Mouse (Mus musculus) embryonic fibroblast, embryonic 13.5 days (primary cell): ENCODE measurements around the gene Postn. TPM values are rescaled to one million over a fixed set of nuclear protein-coding genes. Genes with fewer than 3 reads are reported as not detected.

Experiments used
- H3K27ac ChIP-seq: 2 replicates; pipeline ENCODE4 v1.5.1; 2012; ENCODE audit warnings: low read length, control low read depth, inconsistent platforms; ENCODE audit not compliant: insufficient read depth
- H3K4me1 ChIP-seq: 2 replicates; pipeline ENCODE4 v1.6.1; 2011; ENCODE audit warnings: low read length; ENCODE audit not compliant: control insufficient read depth, insufficient read depth
- H3K4me3 ChIP-seq: 2 replicates; pipeline ENCODE4 v1.5.1; 2011; ENCODE audit warnings: mild to moderate bottlenecking, control low read depth, low read length; ENCODE audit not compliant: insufficient read depth
- CTCF ChIP-seq: IDR thresholded peaks from 2 replicates; pipeline ENCODE4 v1.5.1; 2011; ENCODE audit warnings: mild to moderate bottlenecking, control low read depth, low read length, moderate library complexity, borderline replicate concordance; ENCODE audit not compliant: insufficient read depth
- POLR2A ChIP-seq: IDR thresholded peaks from 2 replicates; pipeline ENCODE4 v1.6.1; 2011; ENCODE audit warnings: low read depth, mild to moderate bottlenecking, control low read depth, low read length, moderate library complexity
- polyA plus RNA-seq: library from polyadenylated mRNA; stranded (reverse); fragments of >200 nt; gene quantifications from 2 replicates; pipeline ENCODE4 v1.2.4, GENCODE M21; 2011; ENCODE audit warnings: low read depth; ENCODE audit not compliant: missing spikeins, insufficient read length

Postn gene
- polyA plus RNA-seq, 1 experiment: 3,345 TPM

DNA sequence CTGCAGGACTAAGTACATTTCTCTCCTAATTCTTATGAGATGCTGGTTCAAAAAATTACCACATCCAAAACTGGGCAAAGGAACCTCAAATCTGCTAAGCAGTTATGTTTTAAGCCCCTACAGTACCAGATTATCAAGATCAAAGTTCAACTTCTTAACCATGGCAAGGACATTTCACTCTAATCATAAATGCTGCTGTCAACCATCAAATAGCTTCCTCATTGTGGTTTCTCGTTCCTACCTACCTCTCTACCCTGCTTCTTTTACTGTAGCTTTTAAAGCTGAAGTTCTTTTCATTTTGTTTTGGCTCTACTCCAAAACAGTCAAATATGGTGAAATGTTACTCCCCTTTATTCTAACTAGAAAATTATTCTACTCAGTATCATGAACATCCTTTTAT is 17.2 kb downstream of the Postn start:
- TF ChIP-seq CTCF: no peak
- TF ChIP-seq POLR2A: no peak
- no peak overlapping the region for H3K4me3 ChIP-seq
- H3K4me1 ChIP-seq: no peaks in the 10 kb centered on the region; the same call in 1 of the 2 replicates
- H3K27ac ChIP-seq: no peak overlapping the region

GRCm38 (mm10) chr3:54379981-54380380 is 19.1 kb downstream of the Postn start:
- no peak for TF ChIP-seq CTCF
- TF ChIP-seq POLR2A: no peak
- Histone ChIP-seq H3K4me3 (no peak overlapping the region), H3K4me1 (no peaks in the 10 kb centered on the region; the same call in 1 of the 2 replicates), H3K27ac (no peak overlapping the region)

DNA sequence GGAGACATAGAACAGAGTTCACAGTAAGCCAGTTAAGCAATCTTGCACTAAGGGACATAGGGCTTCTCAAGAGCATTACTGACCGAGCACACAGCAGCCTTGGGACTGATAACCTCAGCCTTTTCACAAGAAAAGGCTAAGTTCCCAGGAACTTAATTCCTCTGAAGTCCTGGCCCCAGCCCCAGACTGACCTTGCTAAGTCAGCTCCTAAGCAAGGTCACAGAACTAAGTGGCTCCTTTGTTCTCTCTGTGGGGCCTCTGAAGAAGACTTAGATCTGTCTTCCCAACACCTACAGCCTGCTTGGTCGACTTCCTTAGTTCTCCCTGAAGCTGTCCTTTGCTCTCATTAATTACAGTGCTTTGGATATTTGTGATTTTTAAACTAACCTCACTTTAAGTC is 38.4 kb downstream of the Postn start:
- Histone ChIP-seq H3K4me3 (no peak overlapping the region), H3K27ac (no peak overlapping the region), H3K4me1 (peaks cover 10% of the 10 kb centered on the region; the same call in 1 of the 2 replicates)
- TF ChIP-seq CTCF (no peak), POLR2A (no peak)

- Histone ChIP-seq H3K27ac (no peak overlapping the region; the same call in 1 of the 2 replicates), H3K4me1 (peaks cover 10% of the 10 kb centered on the region; the same call in 1 of the 2 replicates), H3K4me3 (no peak overlapping the region)
- TF ChIP-seq POLR2A (no peak), CTCF (no peak)
Observed at GRCm38 (mm10) chr3:54399911-54400310, 39.0 kb downstream of the Postn start.

- TF ChIP-seq POLR2A (no peak), CTCF (no peak)
- peak overlapping the region; percentile 53; the same call in 1 of the 2 replicates for H3K27ac ChIP-seq
- no peak overlapping the region for H3K4me3 ChIP-seq
- peaks cover 10% of the 10 kb centered on the region; the same call in 1 of the 2 replicates for H3K4me1 ChIP-seq
Observed at GRCm38 (mm10) chr3:54400617-54401016, 39.7 kb downstream of the Postn start.

DNA sequence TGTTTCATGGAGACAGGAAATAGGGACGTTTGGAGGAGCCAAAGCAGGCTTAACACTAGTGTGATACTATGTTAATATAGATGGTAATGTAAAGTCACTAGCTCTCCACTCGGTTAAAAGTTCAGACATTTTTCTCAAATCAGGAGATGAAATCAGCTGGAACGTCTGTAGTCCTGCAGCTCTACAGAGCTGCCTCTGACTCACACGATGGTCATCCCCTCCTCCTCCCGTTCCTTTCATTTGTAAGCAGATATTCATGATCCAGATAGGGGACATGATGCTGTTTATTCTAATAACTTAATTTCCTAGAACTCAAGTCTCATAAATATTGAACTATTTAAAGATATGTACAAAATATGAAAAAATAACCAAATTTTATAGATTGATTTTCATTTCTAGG is 40.8 kb downstream of the Postn start:
- Histone ChIP-seq H3K4me1 (peaks cover 10% of the 10 kb centered on the region; the same call in 1 of the 2 replicates), H3K4me3 (no peak overlapping the region), H3K27ac (peak overlapping the region; percentile 88)
- TF ChIP-seq POLR2A (no peak), CTCF (no peak)

GRCm38 (mm10) chr3:54403791-54404190 is 42.9 kb downstream of the Postn start:
- Histone ChIP-seq H3K27ac (no peak overlapping the region), H3K4me1 (peaks cover 10% of the 10 kb centered on the region; the same call in 1 of the 2 replicates)
- TF ChIP-seq POLR2A (no peak), CTCF (no peak)

GRCm38 (mm10) chr3:54406567-54406966 is 45.7 kb downstream of the Postn start:
- H3K4me3 ChIP-seq: no peak overlapping the region
- no peak overlapping the region for H3K27ac ChIP-seq
- H3K4me1 ChIP-seq: peaks cover 4% of the 10 kb centered on the region; the same call in 1 of the 2 replicates
- TF ChIP-seq POLR2A (no peak), CTCF (no peak)

More at GRCm38 (mm10) chr3:54403791-54404190, 42.9 kb downstream of the Postn start:
- H3K4me3 ChIP-seq: no peak overlapping the region

GRCm38 (mm10) chr3:54411052-54411451 is 50.1 kb downstream of the Postn start:
- no peak overlapping the region for H3K27ac ChIP-seq

GRCm38 (mm10) chr3:54412885-54413583 is 52.1 kb downstream of the Postn start:
- H3K4me3 ChIP-seq: no peak overlapping the region
- peak overlapping the region; percentile 85 for H3K27ac ChIP-seq
- H3K4me1 ChIP-seq: peaks cover 6% of the 10 kb centered on the region
- TF ChIP-seq POLR2A (no peak), CTCF (no peak)

More at GRCm38 (mm10) chr3:54411052-54411451, 50.1 kb downstream of the Postn start:
- Histone ChIP-seq H3K4me1 (peaks cover 6% of the 10 kb centered on the region), H3K4me3 (no peak overlapping the region)
- TF ChIP-seq CTCF: no peak
- TF ChIP-seq POLR2A: no peak
